Mouse (Mus musculus): ENCODE results near the gene Tsga8.

Gene Tsga8

GRCm38 (mm10) chrX:83487598-83487997, at the start of gene Tsga8:
Tsga8 (minus strand) TSS chrX:83487924.
- no peak for DNase-seq

All from heart, adult 11 months (tissue).